Comparison of ENCODE assay signal across 18 mouse cellular contexts in the genomic region with DNA sequence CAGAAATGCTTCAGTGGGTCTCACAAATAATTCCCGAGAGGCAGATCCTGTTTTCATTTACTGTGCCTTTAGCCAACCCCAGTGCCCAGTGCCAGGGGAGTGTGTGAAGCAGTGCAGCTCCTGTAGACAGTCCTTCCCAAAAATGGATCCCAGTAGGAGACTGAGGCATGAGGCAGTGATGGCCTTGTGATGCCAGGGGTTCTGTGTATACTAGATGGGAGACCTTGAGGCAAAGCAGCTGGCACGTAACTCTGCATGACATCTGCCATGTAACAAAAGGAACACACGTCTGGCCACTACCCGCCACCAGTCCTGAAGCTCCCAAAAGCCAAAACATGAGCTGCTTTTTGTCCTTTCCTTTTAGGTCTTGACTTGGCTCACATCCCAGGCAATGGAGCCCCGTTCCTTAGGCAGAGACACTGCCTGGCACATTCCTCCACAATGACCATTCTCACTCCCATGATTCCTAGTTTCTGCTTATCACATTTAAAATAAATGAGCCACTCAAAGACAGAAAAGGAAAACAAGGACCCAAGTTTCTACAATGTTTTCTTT. TPM values are rescaled to one million over a fixed set of nuclear protein-coding genes. Genes with fewer than 3 reads are reported as not detected.
DNase-seq lines count a peak whose midpoint lies in the region; ATAC-seq and TF ChIP-seq lines count a peak whose summit lies in the region.
"Had no signal": no experiment of that assay in that cellular context is flagged by ENCODE, and none has a peak within 500 bp of the region (broad histone marks: within the 10 kb centered on the region; RNA-seq: fewer than 3 reads in every experiment).

No protein-coding gene starts in this region.

- H3K27ac ChIP-seq in heart, embryonic 13.5 days (replicated peaks): peak overlapping the region; percentile 84
- no peak overlapping the region; the same call in 1 of the 2 replicates for H3K27ac ChIP-seq in lung, embryonic 14.5 days (ENCODE audit: low read depth)
- H3K27ac ChIP-seq: embryonic facial prominence, embryonic 12.5 days; hindbrain, embryonic 15.5 days; limb, embryonic 15.5 days; midbrain, embryonic 10.5 days had no signal

- DNase-seq in adrenal gland, adult 2 months: peak; percentile 51
- no peak for DNase-seq in adrenal gland, adult 8-10 months
- no peak for DNase-seq in heart, postnatal 14 days
- DNase-seq in lung, embryonic 14.5 days: peak; percentile 46
- DNase-seq in lung, postnatal 36 days: no peak
- peak; percentile 10 for DNase-seq in testis, postnatal 14 days (ENCODE audit: low spot score)
- no peak for DNase-seq in testis, postnatal 10 days (ENCODE audit: low spot score)
- DNase-seq: gastrocnemius, postnatal 14 days; kidney, postnatal 14 days; layer of hippocampus, adult 9-11 months; liver, postnatal 0 days; right cerebral cortex, postnatal 14 days had no signal

- peaks cover 23% of the 10 kb centered on the region for H3K4me1 ChIP-seq in heart, embryonic 13.5 days
- H3K4me1 ChIP-seq in lung, embryonic 14.5 days (ENCODE audit: insufficient read depth): no peaks in the 10 kb centered on the region
- H3K4me1 ChIP-seq: embryonic facial prominence, embryonic 12.5 days; hindbrain, embryonic 15.5 days; limb, embryonic 15.5 days had no signal

- WGBS in heart, embryonic 13.5 days: 34% methylated on average over 5 of the region's 5 CpGs
- WGBS in lung, embryonic 14.5 days: 60% methylated on average over 5 of the region's 5 CpGs

- no peaks in the 10 kb centered on the region for H3K9me3 ChIP-seq in heart, embryonic 13.5 days
- no peaks in the 10 kb centered on the region for H3K9me3 ChIP-seq in lung, embryonic 14.5 days (ENCODE audit: low read depth, low read length)
- H3K9me3 ChIP-seq: embryonic facial prominence, embryonic 12.5 days; hindbrain, embryonic 15.5 days; limb, embryonic 15.5 days; midbrain, embryonic 10.5 days had no signal

- no peak for TF ChIP-seq CTCF in lung, embryonic 14.5 days (IDR thresholded peaks at IDR 0.05; ENCODE audit: low read depth)

- intact Hi-C loops in heart, postnatal 14 days (cut with DNase I): loop anchor here (10.0 kb wide), 1 partner anchor 278 kb away; the partner anchor contains the start of gene Sox18

- peak overlapping the region; percentile 25 for H3K4me2 ChIP-seq in heart, embryonic 13.5 days
- H3K4me2 ChIP-seq in lung, embryonic 14.5 days: no peak overlapping the region
- H3K4me2 ChIP-seq: embryonic facial prominence, embryonic 12.5 days; hindbrain, embryonic 15.5 days; limb, embryonic 15.5 days had no signal

- no peaks in the 10 kb centered on the region for H3K27me3 ChIP-seq in heart, embryonic 13.5 days (replicated peaks)
- no peaks in the 10 kb centered on the region for H3K27me3 ChIP-seq in lung, embryonic 14.5 days (ENCODE audit: insufficient read depth, low read length)
- H3K27me3 ChIP-seq: embryonic facial prominence, embryonic 12.5 days; hindbrain, embryonic 15.5 days; limb, embryonic 15.5 days had no signal

- peaks cover 21% of the 10 kb centered on the region for H3K36me3 ChIP-seq in heart, embryonic 13.5 days
- H3K36me3 ChIP-seq in lung, embryonic 14.5 days (ENCODE audit: insufficient read depth): peaks cover 7% of the 10 kb centered on the region; the same call in 1 of the 2 replicates
- H3K36me3 ChIP-seq: embryonic facial prominence, embryonic 12.5 days; limb, embryonic 15.5 days had no signal

- H3K9ac ChIP-seq in heart, embryonic 13.5 days: no peak overlapping the region
- H3K9ac ChIP-seq in lung, embryonic 14.5 days: no peak overlapping the region
- H3K9ac ChIP-seq: embryonic facial prominence, embryonic 12.5 days; hindbrain, embryonic 15.5 days; limb, embryonic 15.5 days; liver, postnatal 0 days had no signal

- no peak overlapping the region for H3K4me3 ChIP-seq in heart, embryonic 13.5 days
- H3K4me3 ChIP-seq in lung, embryonic 14.5 days (ENCODE audit: low read depth, low read length): no peak overlapping the region
- H3K4me3 ChIP-seq: embryonic facial prominence, embryonic 12.5 days; hindbrain, embryonic 15.5 days; limb, embryonic 15.5 days; midbrain, embryonic 10.5 days had no signal

- ATAC-seq in heart, embryonic 13.5 days (ENCODE audit: extremely low read depth, insufficient number of reproducible peaks, low FRiP score, low TSS enrichment): peak; percentile 53; the same call in 1 of the 2 replicates
- no peak for ATAC-seq in lung, embryonic 14.5 days (ENCODE audit: insufficient read depth)
- ATAC-seq: intestine, postnatal 0 days; liver, postnatal 0 days had no signal

RNA-seq across cellular contexts. Expression of gene Lime1, which starts 17.4 kb away (rescaled TPM):
- 10 to 100 TPM; 13.6 to 20.5 TPM for total RNA-seq in adrenal gland, adult 2 months (2021)
- polyA plus RNA-seq in adrenal gland, adult 2 months (2012; rRNA removed): 167 and 174 TPM in 2 replicates
- 10 to 100 TPM; 17.2 to 37.4 (median 22.9) TPM for total RNA-seq in adrenal gland, adult 8-10 months (2022)
- 11.9 and 15.6 TPM in 2 replicates for polyA plus RNA-seq in heart, embryonic 13.5 days (2015; fragmentation: Nextera tagmentation; extraction: Ambion mirVana)
- 1 to 10 TPM; 7.9 to 8.7 TPM for total RNA-seq in heart, postnatal 14 days (2021)
- 19.6 and 26.6 TPM in 2 replicates for polyA plus RNA-seq in lung, embryonic 14.5 days (2014; fragmentation: Nextera tagmentation; extraction: Ambion mirVana)

RNA-seq across cellular contexts. Expression of gene Arfrp1, which starts 32.1 kb away (rescaled TPM):
- 10 to 100 TPM; 44.0 to 46.2 TPM for total RNA-seq in adrenal gland, adult 2 months (2021)
- 14.8 and 19.5 TPM in 2 replicates for polyA plus RNA-seq in adrenal gland, adult 2 months (2012; rRNA removed)
- total RNA-seq in adrenal gland, adult 8-10 months (2022): 10 to 100 TPM; 42.4 to 63.8 (median 57.7) TPM
- 57.5 and 59.1 TPM in 2 replicates for polyA plus RNA-seq in heart, embryonic 13.5 days (2015; fragmentation: Nextera tagmentation; extraction: Ambion mirVana)
- 10 to 100 TPM; 43.9 to 44.0 TPM for total RNA-seq in heart, postnatal 14 days (2021)
- polyA plus RNA-seq in lung, embryonic 14.5 days (2014; fragmentation: Nextera tagmentation; extraction: Ambion mirVana): 54.1 and 54.2 TPM in 2 replicates

RNA-seq across cellular contexts. Expression of gene Zgpat, which starts 32.6 kb away (rescaled TPM):
- total RNA-seq in adrenal gland, adult 2 months (2021): 10 to 100 TPM; 36.6 to 51.0 TPM
- 33.8 and 34.5 TPM in 2 replicates for polyA plus RNA-seq in adrenal gland, adult 2 months (2012; rRNA removed)
- total RNA-seq in adrenal gland, adult 8-10 months (2022): 10 to 100 TPM; 49.1 to 76.4 (median 55.7) TPM
- 23.3 and 26.7 TPM in 2 replicates for polyA plus RNA-seq in heart, embryonic 13.5 days (2015; fragmentation: Nextera tagmentation; extraction: Ambion mirVana)
- 10 to 100 TPM; 21.0 to 21.4 TPM for total RNA-seq in heart, postnatal 14 days (2021)
- 35.7 and 41.1 TPM in 2 replicates for polyA plus RNA-seq in lung, embryonic 14.5 days (2014; fragmentation: Nextera tagmentation; extraction: Ambion mirVana)

Comparison
In these comparisons a context has a peak if more than half of its experiments do, and no peak if none do; other contexts are left out.
1. DNase-seq: peak in adrenal gland, adult 2 months (single experiment), lung, embryonic 14.5 days (single experiment) and testis, postnatal 14 days (single experiment); none in adrenal gland, adult 8-10 months (single experiment), heart, postnatal 14 days (0 of 2), lung, postnatal 36 days (single experiment) and testis, postnatal 10 days (single experiment).